Mouse (Mus musculus) layer of hippocampus, adult 9-10 months (tissue): ENCODE data around the gene Ggact.

ENCODE experiments used
- DNase-seq: peaks from one replicate; pipeline ENCODE4 v3.0.0; 2022; ENCODE audit warnings: low spot score

Gene Ggact

GRCm38 (mm10) chr14:122900679-122901078 is 12.9 kb downstream of the Ggact start:
- DNase-seq: no peak

DNA sequence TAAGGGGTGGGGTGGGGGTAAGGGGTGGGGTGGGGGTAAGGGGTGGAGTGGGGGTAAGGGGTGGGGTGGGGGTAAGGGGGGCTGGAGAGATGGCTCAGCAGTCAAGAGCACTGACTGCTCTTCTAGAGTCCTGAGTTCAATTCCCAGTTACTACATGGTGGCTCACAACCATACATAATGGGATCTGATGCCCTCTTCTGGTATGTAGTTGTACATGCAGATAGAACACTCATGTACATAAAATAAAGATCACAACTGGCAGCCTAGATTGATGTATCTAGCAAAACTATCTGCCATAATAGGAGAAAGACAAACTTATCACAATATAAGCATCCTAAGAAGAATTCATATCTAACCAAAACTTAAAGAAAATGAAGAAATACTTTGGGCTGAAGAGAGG is 15.0 kb downstream of the Ggact start:
- no peak for DNase-seq

- DNase-seq: no peak
Observed at GRCm38 (mm10) chr14:122896106-122896505, 17.5 kb downstream of the Ggact start.

DNA sequence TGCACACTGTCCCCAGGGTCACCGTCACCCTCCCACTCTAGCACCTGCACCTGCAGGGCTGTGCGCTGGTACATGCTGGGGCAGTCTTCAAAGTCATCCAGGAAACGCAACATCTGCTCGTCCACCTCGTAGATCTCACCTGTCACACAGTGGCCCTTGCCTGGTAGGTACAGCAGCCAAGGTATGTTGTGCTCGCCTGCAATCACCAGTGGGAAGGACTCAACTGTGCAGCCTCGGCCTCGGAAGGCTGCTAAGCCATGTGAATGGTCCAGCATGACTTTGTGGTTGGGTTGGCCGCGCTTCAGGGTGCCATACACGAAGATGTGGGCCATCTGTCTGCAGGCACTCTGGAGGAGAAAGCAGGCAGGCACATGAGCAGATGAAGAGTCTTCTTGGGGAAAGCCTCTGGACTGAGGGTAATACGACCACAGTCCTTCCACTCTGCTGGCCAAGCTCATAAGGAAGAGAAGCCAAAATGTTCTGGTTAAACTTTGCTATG is 22.0 kb downstream of the Ggact start:
- no peak for DNase-seq

GRCm38 (mm10) chr14:122888480-122888872 is 25.1 kb downstream of the Ggact start:
- no peak for DNase-seq

GRCm38 (mm10) chr14:122887702-122888479 is 25.7 kb downstream of the Ggact start:
- no peak for DNase-seq

DNA sequence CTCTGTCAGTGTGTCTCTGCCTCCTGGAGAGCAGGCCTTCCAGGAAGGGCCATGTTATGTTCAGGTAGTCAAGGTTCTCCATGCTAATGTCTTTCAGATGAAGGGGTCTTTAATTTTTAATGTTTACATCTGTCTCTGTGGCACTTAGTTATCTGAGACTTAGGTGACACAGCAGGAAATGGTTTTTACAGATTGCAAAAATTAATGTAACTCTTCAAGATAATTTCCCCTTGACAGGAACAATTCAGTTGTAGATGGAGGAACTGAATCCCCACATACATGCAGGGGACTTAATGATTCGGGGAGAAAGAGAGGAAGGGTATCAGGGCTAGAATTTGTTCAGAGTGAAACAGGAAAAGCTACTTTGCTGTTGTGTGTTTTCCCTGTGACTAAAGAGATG is 26.3 kb downstream of the Ggact start:
- DNase-seq: no peak

DNA sequence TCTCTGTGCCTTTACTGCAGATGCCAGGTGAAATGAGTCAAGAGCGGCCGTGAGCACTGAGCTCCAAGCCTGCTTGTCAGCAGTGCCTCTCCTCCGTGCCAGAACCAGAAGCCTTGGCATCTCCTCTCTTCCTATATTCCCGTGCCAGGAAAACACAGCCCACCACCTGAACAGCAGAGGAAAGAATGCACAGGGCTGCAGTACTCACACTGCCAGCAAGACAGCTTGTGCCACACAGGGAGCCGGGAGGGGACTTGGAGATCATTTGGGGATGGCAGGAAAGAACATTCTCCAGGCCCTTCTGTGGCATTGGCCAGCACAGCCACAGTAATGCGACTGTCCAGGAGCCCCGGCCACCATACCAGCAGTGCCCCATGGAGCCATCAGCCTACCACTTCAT is 27.7 kb downstream of the Ggact start:
- DNase-seq: peak; percentile 31

DNA sequence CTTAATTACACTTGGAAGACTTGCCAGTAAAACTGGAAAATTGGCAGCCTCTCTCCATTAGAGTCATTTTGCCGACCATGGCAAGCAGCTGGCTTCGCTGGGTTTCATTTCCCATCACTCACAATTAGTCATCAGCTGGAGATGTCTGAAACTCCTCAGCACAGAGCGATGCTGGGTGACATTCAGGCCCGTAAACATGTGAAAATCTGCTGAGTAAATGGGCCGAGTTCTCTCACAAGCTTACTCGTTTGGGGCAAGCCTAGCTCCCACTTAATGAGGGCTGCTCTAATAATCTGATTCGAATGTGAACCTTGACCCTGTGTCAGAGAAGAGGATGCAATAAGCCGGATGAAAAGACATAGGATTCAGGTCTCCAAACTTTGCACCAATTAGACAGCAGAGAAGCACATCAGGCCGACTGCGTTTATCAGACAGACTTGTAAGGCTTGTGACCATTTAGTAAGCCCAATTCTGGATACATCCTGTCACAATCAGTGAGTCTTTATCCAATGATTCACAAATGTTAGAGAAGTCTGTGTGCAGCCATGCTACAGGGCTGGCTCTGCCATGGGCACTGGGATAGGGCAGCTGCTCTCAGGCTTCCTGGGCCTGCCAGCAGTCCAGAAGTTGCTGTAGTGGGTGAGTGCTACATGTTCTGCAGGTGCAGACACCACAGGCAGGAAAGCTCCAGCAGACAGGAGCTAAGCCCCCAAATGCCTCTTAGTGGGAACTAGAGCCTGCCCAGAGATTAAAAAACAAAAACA is 29.6 kb downstream of the Ggact start:
- peak; percentile 54 for DNase-seq

GRCm38 (mm10) chr14:122883410-122883806 is 30.1 kb downstream of the Ggact start:
- DNase-seq: no peak

GRCm38 (mm10) chr14:122882795-122883409 is 30.7 kb downstream of the Ggact start:
- DNase-seq: peak; percentile 35

DNA sequence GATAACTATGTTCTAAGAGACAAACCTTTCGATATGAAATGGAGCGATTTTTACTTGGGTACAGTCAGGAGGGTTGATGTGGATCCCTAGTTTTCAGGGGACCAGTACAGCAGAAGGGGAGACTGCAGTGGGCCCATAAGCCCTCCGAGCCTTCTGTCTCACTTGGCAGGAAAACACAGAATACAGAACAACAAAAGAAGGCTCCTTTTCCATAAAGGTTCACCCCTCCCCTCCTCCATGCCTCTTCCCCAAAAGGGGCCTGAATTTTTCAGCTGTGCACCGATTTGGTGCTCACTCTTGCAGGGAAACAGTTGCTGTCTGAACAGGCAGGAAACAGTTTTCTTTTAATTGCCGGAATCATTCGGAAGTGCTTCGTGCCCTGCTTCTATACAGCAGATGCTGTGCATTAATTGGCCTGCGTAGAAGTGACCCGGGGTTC is 31.3 kb downstream of the Ggact start:
- DNase-seq: no peak

DNA sequence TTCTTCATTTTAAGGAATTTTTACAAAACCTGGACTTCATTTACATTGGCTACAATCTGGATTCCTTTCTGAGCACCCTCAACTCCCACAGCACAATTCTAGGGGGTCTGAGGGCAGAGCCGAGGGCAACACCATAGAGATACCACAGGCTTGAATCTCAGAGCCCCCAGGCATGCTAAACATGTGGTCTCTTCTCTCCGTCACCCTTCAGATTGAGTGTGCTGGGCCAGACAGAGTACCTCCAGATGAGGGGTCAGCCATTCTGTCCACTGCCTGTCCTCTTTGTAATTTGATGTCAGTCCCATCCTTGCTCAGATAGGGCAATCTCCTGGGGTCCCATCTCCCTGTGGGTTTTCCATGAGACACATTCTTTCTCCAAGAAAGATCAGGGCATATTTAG is 31.9 kb downstream of the Ggact start:
- no peak for DNase-seq

DNA sequence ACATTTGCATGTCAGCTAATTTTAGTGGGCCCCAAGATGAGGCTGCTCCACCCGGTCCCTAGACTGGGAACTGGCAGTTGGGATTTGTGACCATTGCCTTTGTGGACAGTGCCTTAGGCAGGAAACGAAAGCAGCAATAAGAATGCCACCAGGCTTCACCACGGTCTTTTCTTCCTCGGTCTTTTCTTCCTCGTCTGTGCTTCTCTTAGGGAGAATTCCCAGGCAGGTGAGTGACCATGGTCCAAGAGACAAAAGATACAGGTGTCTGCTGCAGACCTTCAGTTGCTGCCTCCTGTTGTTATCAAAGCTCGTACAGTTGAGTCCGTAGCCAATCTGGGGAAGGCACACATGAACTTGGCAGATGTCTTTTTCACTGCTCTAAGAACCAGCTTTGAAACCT is 33.3 kb downstream of the Ggact start:
- DNase-seq: no peak

GRCm38 (mm10) chr14:122877787-122878186 is 35.8 kb downstream of the Ggact start:
- no peak for DNase-seq

GRCm38 (mm10) chr14:122876723-122877122 is 36.8 kb downstream of the Ggact start:
- no peak for DNase-seq

DNA sequence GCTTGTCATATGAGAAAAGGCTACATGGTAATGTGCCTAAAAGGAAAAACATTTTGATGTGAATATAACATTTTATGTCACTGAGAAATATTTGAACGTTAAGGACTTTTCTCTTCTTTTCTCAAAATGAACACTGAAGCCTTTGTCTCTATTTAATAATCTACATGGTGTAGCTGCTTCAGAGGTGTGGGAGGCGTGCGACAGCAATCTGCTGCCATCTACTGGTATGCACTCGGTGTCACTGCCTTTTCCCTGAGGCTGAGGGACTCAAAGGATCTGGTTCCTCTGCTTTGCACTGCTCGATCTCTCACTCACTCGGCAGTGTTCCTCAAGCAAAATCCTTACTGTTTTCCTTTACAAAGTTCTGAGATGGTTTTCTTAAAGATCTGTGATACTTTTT is 37.4 kb downstream of the Ggact start:
- DNase-seq: peak; percentile 71

DNA sequence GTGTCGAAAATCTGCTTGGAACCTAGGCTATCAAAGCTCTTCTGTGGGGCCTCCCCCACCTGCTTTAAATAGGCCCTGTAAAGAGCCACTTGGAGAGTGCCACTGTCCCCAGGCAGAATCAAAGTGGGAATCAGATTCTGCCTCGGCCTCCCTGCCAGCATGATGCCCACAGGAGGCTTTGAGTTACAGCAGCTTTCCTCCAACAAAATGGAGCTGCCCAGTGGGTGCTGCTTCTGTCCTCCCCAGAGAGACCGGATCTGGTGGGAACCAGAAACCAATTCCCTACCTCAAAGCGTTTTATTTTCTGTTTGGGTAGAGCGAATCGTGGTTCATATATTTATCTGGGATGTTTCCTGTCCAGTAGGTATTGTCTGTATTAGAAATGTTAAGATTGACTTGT is 37.9 kb downstream of the Ggact start:
- no peak for DNase-seq

GRCm38 (mm10) chr14:122875056-122875455 is 38.5 kb downstream of the Ggact start:
- DNase-seq: no peak

DNA sequence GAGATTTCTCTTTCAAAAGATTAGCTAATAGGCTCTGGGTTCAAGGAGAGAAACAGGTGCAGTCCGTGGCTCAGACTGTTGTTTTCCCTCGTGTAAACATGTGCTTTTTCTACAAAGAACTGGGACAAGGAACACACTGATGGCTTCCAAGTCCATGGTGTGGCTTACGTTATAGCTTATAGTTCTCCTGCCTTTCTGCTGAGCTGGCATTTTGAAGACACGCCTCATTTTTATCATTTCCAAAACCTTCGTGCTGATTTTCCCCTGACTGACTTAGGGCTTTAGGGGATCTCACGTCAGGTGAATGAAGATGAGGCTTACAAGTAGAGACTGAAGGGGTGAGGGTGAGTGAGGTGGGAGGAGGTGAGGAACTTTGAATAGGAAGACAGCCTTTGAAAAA is 40.9 kb downstream of the Ggact start:
- no peak for DNase-seq

GRCm38 (mm10) chr14:122871841-122872580 is 41.5 kb downstream of the Ggact start:
- no peak for DNase-seq

- DNase-seq: no peak
Observed at GRCm38 (mm10) chr14:122869831-122870230, 43.7 kb downstream of the Ggact start.
